Mouse (Mus musculus) adipocyte (in vitro differentiated cells): ENCODE measurements at regions not wholly inside any gene's neighbourhood (a gene's known extent, or its start where the extent isn't known, plus 50 kb on each side); places are given as distances from the start of the nearest gene placed in this dataset.
A peak's percentile ranks its signal among the peaks of the same experiment; 100 is the strongest.

ENCODE experiments used
- DNase-seq: peaks from one replicate; pipeline ENCODE4 v3.0.0-alpha.2; 2016; ENCODE audit warnings: low spot score

GRCm38 (mm10) chr5:35221451-35222305 lies 56.4 kb upstream of the Adra2c start:
- DNase-seq: no peak

DNA sequence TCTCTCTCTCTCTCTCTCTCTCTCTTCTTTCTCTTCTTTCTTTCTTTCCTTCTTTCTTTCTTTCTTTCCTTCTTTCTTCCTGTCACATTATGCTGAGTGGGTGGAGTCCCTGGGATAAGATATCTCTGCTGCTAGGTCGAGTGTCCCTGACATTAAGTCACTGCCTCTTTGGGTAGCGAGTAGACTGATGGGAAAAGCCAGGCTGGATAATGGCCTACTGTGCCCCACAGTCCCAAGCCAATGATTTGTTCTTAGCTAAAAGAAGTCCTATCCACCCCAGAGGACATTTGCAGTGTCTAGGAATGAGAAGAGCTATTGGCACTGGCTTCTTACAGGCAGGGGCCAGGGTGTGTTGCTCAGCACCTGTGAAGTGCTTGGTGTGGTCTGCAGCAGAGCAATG lies 61.8 kb upstream of the Adra2c start:
- DNase-seq: no peak

DNA sequence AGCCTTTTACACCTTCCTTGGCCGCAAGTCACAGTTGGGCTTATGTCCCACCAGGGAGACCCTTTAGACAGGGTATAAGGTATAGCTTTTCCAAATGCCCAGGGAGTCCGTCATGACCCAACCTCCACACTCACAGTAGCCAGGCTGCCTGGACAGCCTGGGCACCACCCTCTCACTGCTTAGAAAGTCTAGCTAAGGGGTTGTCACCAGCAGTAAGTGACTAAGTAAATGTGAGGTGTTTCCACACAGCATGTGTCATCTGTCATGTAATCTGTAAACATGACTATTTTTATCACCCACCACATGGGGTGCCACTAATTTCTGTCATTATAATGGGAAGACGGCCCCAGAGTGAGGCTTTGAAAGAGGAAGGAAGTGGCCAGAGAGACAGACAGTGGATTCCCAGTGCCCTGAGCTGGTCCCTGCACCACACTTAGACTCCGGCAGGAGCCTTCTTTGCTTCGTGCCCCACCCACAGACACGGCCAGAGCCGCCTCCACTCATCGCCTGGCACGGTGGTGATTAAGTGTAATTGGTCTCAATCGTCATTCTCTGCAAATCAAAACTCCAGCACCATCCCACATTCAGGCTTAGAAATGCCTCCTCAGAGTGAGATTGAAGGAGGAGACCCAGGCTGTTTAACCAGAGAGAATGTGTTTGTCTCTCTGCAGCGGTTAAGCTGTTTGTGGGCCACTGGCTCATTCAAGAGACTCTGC lies 62.5 kb upstream of the Adra2c start:
- DNase-seq: no peak

- no peak for DNase-seq
These were observed 63.1 kb upstream of the Adra2c start for GRCm38 (mm10) chr5:35215007-35215406.

GRCm38 (mm10) chr5:35209348-35209747 lies 68.8 kb upstream of the Adra2c start:
- no peak for DNase-seq

GRCm38 (mm10) chr5:35204049-35204448 lies 74.1 kb upstream of the Adra2c start:
- DNase-seq: no peak

- peak; percentile 68 for DNase-seq
These were observed 79.7 kb upstream of the Adra2c start for GRCm38 (mm10) chr5:35198468-35198867.

GRCm38 (mm10) chr5:35189113-35189797 lies 83.7 kb upstream of the Lrpap1 start:
- peak; percentile 96 for DNase-seq

DNA sequence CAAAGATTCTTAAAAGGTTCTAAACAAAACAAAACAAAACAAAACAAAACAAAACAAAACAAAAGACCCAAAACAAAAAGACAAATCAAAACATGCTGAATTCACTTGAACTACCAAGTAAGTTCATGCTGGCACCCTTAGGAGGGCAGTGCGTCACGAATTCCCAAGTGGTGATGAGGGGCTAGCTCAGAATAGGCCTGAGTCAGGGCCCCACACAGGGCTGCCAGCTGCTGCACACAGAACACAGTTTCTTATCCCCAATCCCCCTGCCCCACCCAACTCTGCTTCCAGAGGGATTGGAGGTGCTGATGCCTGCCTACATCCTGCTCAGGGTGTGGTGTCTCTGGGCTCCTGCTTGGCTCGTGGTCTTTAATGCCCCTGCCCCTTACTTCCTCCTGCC lies 80.3 kb upstream of the Lrpap1 start:
- DNase-seq: no peak

DNA sequence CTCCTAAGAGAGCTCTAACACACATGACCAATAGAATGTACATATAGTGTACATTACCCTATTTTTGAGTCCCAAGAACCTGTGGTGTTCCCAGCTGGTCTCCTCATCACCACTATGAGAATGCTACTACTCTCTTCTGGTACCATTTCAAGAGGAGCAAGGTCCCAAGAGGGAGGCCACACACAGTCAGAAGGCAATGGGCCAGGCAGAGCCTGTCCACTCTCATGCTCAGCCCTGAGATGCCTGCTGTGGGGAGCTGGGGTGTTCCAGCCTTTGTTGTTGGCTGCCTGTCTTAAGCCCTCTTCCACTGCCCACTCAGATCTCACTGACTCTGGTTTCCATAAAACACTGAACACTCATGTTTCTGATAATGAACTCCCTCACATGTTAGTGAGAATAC lies 79.7 kb upstream of the Lrpap1 start:
- no peak for DNase-seq

- DNase-seq: no peak
These were observed 77.9 kb upstream of the Lrpap1 start for GRCm38 (mm10) chr5:35183418-35183817.

GRCm38 (mm10) chr5:35177332-35177731 lies 71.8 kb upstream of the Lrpap1 start:
- DNase-seq: peak; percentile 46

GRCm38 (mm10) chr5:35176112-35176848 lies 70.7 kb upstream of the Lrpap1 start:
- DNase-seq: no peak

- DNase-seq: no peak
These were observed 68.8 kb upstream of the Lrpap1 start for GRCm38 (mm10) chr5:35174318-35174717.

DNA sequence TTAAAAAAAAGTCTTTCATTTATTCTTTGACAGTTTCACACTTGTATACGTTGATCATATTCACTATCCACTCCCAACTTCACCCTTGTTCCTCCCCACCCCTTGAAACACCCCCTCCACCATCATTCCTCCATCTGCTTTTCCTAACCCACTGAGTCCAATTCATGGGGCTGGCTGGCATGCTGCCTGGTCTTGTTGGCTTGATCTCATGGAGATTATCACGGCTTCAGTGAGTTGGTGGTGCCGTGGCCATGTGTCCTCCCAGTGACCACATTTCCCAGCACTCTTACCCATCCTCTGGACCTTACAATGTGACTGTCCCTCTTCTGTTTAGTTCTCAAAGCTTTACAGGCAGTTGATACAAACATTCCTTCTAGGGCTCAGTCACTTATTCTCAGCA lies 65.8 kb upstream of the Lrpap1 start:
- DNase-seq: no peak

GRCm38 (mm10) chr5:35170369-35171130 lies 65.0 kb upstream of the Lrpap1 start:
- no peak for DNase-seq

GRCm38 (mm10) chr5:35169614-35170293 lies 64.2 kb upstream of the Lrpap1 start:
- DNase-seq: no peak

DNA sequence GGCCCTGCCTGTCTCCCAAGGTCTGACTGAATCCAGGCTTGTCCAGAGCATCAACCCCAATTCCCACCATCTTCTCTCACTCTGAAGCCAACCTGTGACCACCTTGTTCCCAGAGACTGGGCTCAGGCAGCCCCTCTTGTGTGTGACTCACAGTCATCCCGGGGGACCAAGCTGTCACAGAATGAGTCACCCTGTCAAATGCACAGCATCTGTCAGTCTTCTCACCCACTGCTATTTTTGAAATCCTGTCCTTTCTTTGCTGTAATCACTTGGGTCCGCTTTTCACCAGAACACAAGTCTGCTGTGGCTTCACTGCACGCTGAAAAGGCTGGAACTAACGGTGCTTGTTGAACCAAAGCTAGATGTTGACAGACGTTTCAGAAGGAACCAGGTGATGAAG lies 63.3 kb upstream of the Lrpap1 start:
- no peak for DNase-seq

- no peak for DNase-seq
These were observed 62.8 kb upstream of the Lrpap1 start for GRCm38 (mm10) chr5:35168369-35168768.

GRCm38 (mm10) chr5:35165993-35166392 lies 60.4 kb upstream of the Lrpap1 start:
- DNase-seq: no peak

DNA sequence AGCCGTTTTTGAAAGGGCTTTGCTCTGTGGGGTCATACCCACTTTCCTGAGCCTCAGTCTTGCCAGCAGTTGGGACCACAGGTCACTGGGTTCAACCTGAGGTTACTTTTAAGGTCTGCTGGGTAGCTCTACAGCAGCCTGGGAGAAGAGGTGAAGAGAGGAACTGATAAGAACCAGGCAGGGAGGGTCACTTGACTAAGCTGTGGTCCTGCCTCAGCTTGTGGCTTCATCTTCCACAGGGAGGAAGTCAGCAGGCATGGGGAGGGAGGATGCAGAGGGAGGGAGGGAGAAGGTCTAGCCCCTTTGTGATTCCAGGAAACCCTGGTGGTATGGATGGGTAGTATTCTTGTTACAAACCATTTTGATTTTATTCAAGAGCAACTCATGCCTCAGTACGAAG lies 59.9 kb upstream of the Lrpap1 start:
- no peak for DNase-seq
